Mouse (Mus musculus): ENCODE measurements at regions not wholly inside any gene's neighbourhood (a gene's known extent, or its start where the extent isn't known, plus 50 kb on each side); places are given as distances from the start of the nearest gene placed in this dataset.

- TF ChIP-seq POLR2A (IDR thresholded peaks at IDR 0.05; ENCODE audit: extremely low read depth, insufficient read depth, low read length): no peak
- TF ChIP-seq CTCF (IDR thresholded peaks at IDR 0.05; ENCODE audit: low read depth, low read length): no peak
Observed at GRCm38 (mm10) chr14:40707419-40707818, 185.6 kb downstream of the Sh2d4b start.
